Mouse (Mus musculus) Patski (cell line): ENCODE measurements around the gene Gm16451. TPM values are rescaled to one million over a fixed set of nuclear protein-coding genes. Genes with fewer than 3 reads are reported as not detected.
"Not testable (repeated sequence)": the region's sequence is repeated elsewhere in the genome, so short reads cannot be mapped to it uniquely, and the experiment has no call there.

ENCODE experiments used
- ATAC-seq: fragments of 100-300 bp; one replicate; pipeline ENCODE4 v1.8.0; 2021
- CTCF ChIA-PET: fragments of 350-600 bp; sonication (Branson Sonifier 250); formaldehyde crosslinking; loops from one replicate; lab custom pipeline; 2022; ENCODE audit warnings: inconsistent platforms; lab: Charles Lee
- POLR2A ChIA-PET: fragments of 350-600 bp; sonication (Branson Sonifier 250); formaldehyde crosslinking; loops from one replicate; lab custom pipeline; 2022; ENCODE audit warnings: antibody characterized with exemption, inconsistent platforms; lab: Charles Lee
- DNase-seq: peaks from one replicate; pipeline ENCODE4 v3.0.0-alpha.2; 2011; ENCODE audit warnings: low read depth, low spot score
- H3K27me3 ChIP-seq: fragments of 371-371 bp; one replicate; pipeline ENCODE4 v1.5.1; 2021
- in situ Hi-C: fragments of 300-500 bp; cut with MboI; formaldehyde crosslinking; loops from 3 replicates; pipeline ENCODE4 v1.11.1; 2018; ENCODE audit warnings: low pct_unique_long_range_greater_than_20kb, mixed read lengths
- polyA plus RNA-seq: library from polyadenylated mRNA; unstranded; gene quantifications from one replicate; pipeline ENCODE4 v1.2.3, GENCODE M21; 2021

Gene Gm16451
- not detected for polyA plus RNA-seq

GRCm38 (mm10) chr7:22118145-22118544 lies at the start of gene Gm16451:
Gene Gm16451, minus strand, starts transcription at chr7:22118245.
- POLR2A ChIA-PET: not testable (repeated sequence)

GRCm38 (mm10) chr7:22163935-22164334 lies 45.9 kb upstream of the Gm16451 start, which contains the start of gene Vmn1r142:
Gene Vmn1r142, minus strand, starts transcription at chr7:22164035.
- POLR2A ChIA-PET, DNase-seq, ATAC-seq, CTCF ChIA-PET, in situ Hi-C loops, H3K27me3 ChIP-seq: not testable (repeated sequence)

More at GRCm38 (mm10) chr7:22118145-22118544, at the start of gene Gm16451:
- DNase-seq, H3K27me3 ChIP-seq, ATAC-seq, CTCF ChIA-PET, in situ Hi-C loops: not testable (repeated sequence)

GRCm38 (mm10) chr7:22134641-22135040 lies 16.6 kb upstream of the Gm16451 start, which contains the start of gene Gm10666:
Gene Gm10666, minus strand, starts transcription at chr7:22134741.
- POLR2A ChIA-PET, CTCF ChIA-PET, in situ Hi-C loops, DNase-seq, H3K27me3 ChIP-seq, ATAC-seq: not testable (repeated sequence)

- ATAC-seq, DNase-seq, POLR2A ChIA-PET, CTCF ChIA-PET, in situ Hi-C loops, H3K27me3 ChIP-seq: not testable (repeated sequence)
These were observed 49.3 kb downstream of the Gm16451 start, which contains the start of gene Vmn1r139 for GRCm38 (mm10) chr7:22068757-22069156. Gene Vmn1r139, plus strand, starts transcription at chr7:22069057.

Other genes with a start within 250 kb of the Gm16451 start
- gene Gm5891, start 197.0 kb downstream of the Gm16451 start, polyA plus RNA-seq: not detected
- not detected for gene Vmn1r137, start 123.7 kb downstream of the Gm16451 start, polyA plus RNA-seq
- gene Vmn1r138, start 89.3 kb downstream of the Gm16451 start, polyA plus RNA-seq: not detected
- not detected for gene Gm6176, start 61.9 kb downstream of the Gm16451 start, polyA plus RNA-seq
- not detected for gene Vmn1r139, start 49.2 kb downstream of the Gm16451 start, polyA plus RNA-seq
- gene Gm10666, start 16.5 kb upstream of the Gm16451 start, polyA plus RNA-seq: not detected
- not detected for gene Vmn1r142, start 45.8 kb upstream of the Gm16451 start, polyA plus RNA-seq
- gene Vmn1r143, start 71.1 kb upstream of the Gm16451 start, polyA plus RNA-seq: not detected
- gene Gm8653, start 83.0 kb upstream of the Gm16451 start, polyA plus RNA-seq: not detected
- not detected for gene Gm8453, start 111.2 kb upstream of the Gm16451 start, polyA plus RNA-seq
- gene Gm4187, start 211.5 kb upstream of the Gm16451 start, polyA plus RNA-seq: not detected